Mouse (Mus musculus): ENCODE results near the gene Dlg1.

- TF ChIP-seq CTCF (IDR thresholded peaks at IDR 0.05; ENCODE audit: insufficient read depth, low read depth, low read length) (no peak), POLR2A (IDR thresholded peaks at IDR 0.05; ENCODE audit: insufficient read depth, low read depth, low read length) (no peak)
These were observed 247.1 kb downstream of the Dlg1 start for GRCm38 (mm10) chr16:31910281-31910847.

Data from olfactory bulb, adult 2 months (tissue).